Mouse (Mus musculus): Measurements from ENCODE around the gene Sp1.

Gene Sp1

GRCm38 (mm10) chr15:102392520-102392919, 13.4 kb upstream of the Sp1 start:
- no peak for TF ChIP-seq NANOG (IDR thresholded peaks at IDR 0.05; ENCODE audit: borderline replicate concordance, low read length)
- no peak for TF ChIP-seq POU5F1 (IDR thresholded peaks at IDR 0.05; ENCODE audit: borderline replicate concordance, low read length)
- TF ChIP-seq CTCF (conservative IDR thresholded peaks at IDR 0.05; ENCODE audit: low read length): no peak
- Histone ChIP-seq H3K9me3 (ENCODE audit: low read length) (no peaks in the 10 kb centered on the region), H3K4me1 (replicated peaks; ENCODE audit: low read depth, low read length) (peaks cover 87% of the 10 kb centered on the region), H3K36me3 (ENCODE audit: insufficient read depth, low read length) (no peaks in the 10 kb centered on the region), H3K27me3 (ENCODE audit: insufficient read depth, low read length) (no peaks in the 10 kb centered on the region), H3K4me3 (replicated peaks; ENCODE audit: low read length) (no peak overlapping the region)

GRCm38 (mm10) chr15:102393584-102394014, 12.3 kb upstream of the Sp1 start:
- H3K4me3 ChIP-seq (replicated peaks; ENCODE audit: low read length): no peak overlapping the region; the same call in 1 of the 2 replicates
- H3K27me3 ChIP-seq (ENCODE audit: insufficient read depth, low read length): no peaks in the 10 kb centered on the region
- H3K36me3 ChIP-seq (ENCODE audit: insufficient read depth, low read length): no peaks in the 10 kb centered on the region
- TF ChIP-seq CTCF (conservative IDR thresholded peaks at IDR 0.05; ENCODE audit: low read length) (no peak), NANOG (IDR thresholded peaks at IDR 0.05; ENCODE audit: borderline replicate concordance, low read length) (no peak), POU5F1 (IDR thresholded peaks at IDR 0.05; ENCODE audit: borderline replicate concordance, low read length) (no peak)
- H3K4me1 ChIP-seq (replicated peaks; ENCODE audit: low read depth, low read length): peaks cover 95% of the 10 kb centered on the region
- no peaks in the 10 kb centered on the region for H3K9me3 ChIP-seq (ENCODE audit: low read length)

- Histone ChIP-seq H3K36me3 (ENCODE audit: insufficient read depth, low read length) (no peaks in the 10 kb centered on the region), H3K4me3 (replicated peaks; ENCODE audit: low read length) (peak overlapping the region; percentile 61), H3K4me1 (replicated peaks; ENCODE audit: low read depth, low read length) (peaks cover 87% of the 10 kb centered on the region), H3K9me3 (ENCODE audit: low read length) (no peaks in the 10 kb centered on the region), H3K27me3 (ENCODE audit: insufficient read depth, low read length) (no peaks in the 10 kb centered on the region)
- TF ChIP-seq NANOG (IDR thresholded peaks at IDR 0.05; ENCODE audit: borderline replicate concordance, low read length) (no peak), POU5F1 (IDR thresholded peaks at IDR 0.05; ENCODE audit: borderline replicate concordance, low read length) (no peak), CTCF (conservative IDR thresholded peaks at IDR 0.05; ENCODE audit: low read length) (no peak)
Observed at GRCm38 (mm10) chr15:102395061-102395460, 10.9 kb upstream of the Sp1 start.

GRCm38 (mm10) chr15:102398629-102399028, 7.3 kb upstream of the Sp1 start:
- Histone ChIP-seq H3K4me1 (replicated peaks; ENCODE audit: low read depth, low read length) (peaks cover 89% of the 10 kb centered on the region), H3K36me3 (ENCODE audit: insufficient read depth, low read length) (no peaks in the 10 kb centered on the region), H3K27me3 (ENCODE audit: insufficient read depth, low read length) (no peaks in the 10 kb centered on the region), H3K4me3 (replicated peaks; ENCODE audit: low read length) (peak overlapping the region; percentile 75), H3K9me3 (ENCODE audit: low read length) (no peaks in the 10 kb centered on the region)
- no peak for TF ChIP-seq CTCF (conservative IDR thresholded peaks at IDR 0.05; ENCODE audit: low read length)
- no peak for TF ChIP-seq NANOG (IDR thresholded peaks at IDR 0.05; ENCODE audit: borderline replicate concordance, low read length)
- no peak for TF ChIP-seq POU5F1 (IDR thresholded peaks at IDR 0.05; ENCODE audit: borderline replicate concordance, low read length)

- Histone ChIP-seq H3K36me3 (ENCODE audit: insufficient read depth, low read length) (no peaks in the 10 kb centered on the region), H3K4me1 (replicated peaks; ENCODE audit: low read depth, low read length) (peaks cover 88% of the 10 kb centered on the region), H3K27me3 (ENCODE audit: insufficient read depth, low read length) (no peaks in the 10 kb centered on the region), H3K4me3 (replicated peaks; ENCODE audit: low read length) (peak overlapping the region; percentile 75), H3K9me3 (ENCODE audit: low read length) (no peaks in the 10 kb centered on the region)
- TF ChIP-seq NANOG (IDR thresholded peaks at IDR 0.05; ENCODE audit: borderline replicate concordance, low read length): peak; percentile 27; the same call in 1 of the 2 replicates
- TF ChIP-seq POU5F1 (IDR thresholded peaks at IDR 0.05; ENCODE audit: borderline replicate concordance, low read length): no peak
Observed at GRCm38 (mm10) chr15:102399229-102400221, 6.4 kb upstream of the Sp1 start.

GRCm38 (mm10) chr15:102400476-102401045, 5.4 kb upstream of the Sp1 start:
- no peak for TF ChIP-seq CTCF (conservative IDR thresholded peaks at IDR 0.05; ENCODE audit: low read length)
- TF ChIP-seq POU5F1 (IDR thresholded peaks at IDR 0.05; ENCODE audit: borderline replicate concordance, low read length): no peak
- TF ChIP-seq NANOG (IDR thresholded peaks at IDR 0.05; ENCODE audit: borderline replicate concordance, low read length): no peak
- peak overlapping the region; percentile 75 for H3K4me3 ChIP-seq (replicated peaks; ENCODE audit: low read length)
- H3K9me3 ChIP-seq (ENCODE audit: low read length): no peaks in the 10 kb centered on the region
- H3K4me1 ChIP-seq (replicated peaks; ENCODE audit: low read depth, low read length): peaks cover 81% of the 10 kb centered on the region
- no peaks in the 10 kb centered on the region for H3K27me3 ChIP-seq (ENCODE audit: insufficient read depth, low read length)
- no peaks in the 10 kb centered on the region for H3K36me3 ChIP-seq (ENCODE audit: insufficient read depth, low read length)

GRCm38 (mm10) chr15:102401278-102401677, 4.7 kb upstream of the Sp1 start:
- H3K4me1 ChIP-seq (replicated peaks; ENCODE audit: low read depth, low read length): peaks cover 74% of the 10 kb centered on the region
- TF ChIP-seq CTCF (conservative IDR thresholded peaks at IDR 0.05; ENCODE audit: low read length) (no peak), NANOG (IDR thresholded peaks at IDR 0.05; ENCODE audit: borderline replicate concordance, low read length) (peak; percentile 71)
- H3K4me3 ChIP-seq (replicated peaks; ENCODE audit: low read length): peak overlapping the region; percentile 17
- H3K36me3 ChIP-seq (ENCODE audit: insufficient read depth, low read length): no peaks in the 10 kb centered on the region
- no peaks in the 10 kb centered on the region for H3K27me3 ChIP-seq (ENCODE audit: insufficient read depth, low read length)
- H3K9me3 ChIP-seq (ENCODE audit: low read length): no peaks in the 10 kb centered on the region

GRCm38 (mm10) chr15:102402210-102402609, 3.7 kb upstream of the Sp1 start:
- H3K36me3 ChIP-seq (ENCODE audit: insufficient read depth, low read length): peaks cover 2% of the 10 kb centered on the region
- TF ChIP-seq NANOG (IDR thresholded peaks at IDR 0.05; ENCODE audit: borderline replicate concordance, low read length) (no peak), CTCF (conservative IDR thresholded peaks at IDR 0.05; ENCODE audit: low read length) (no peak), POU5F1 (IDR thresholded peaks at IDR 0.05; ENCODE audit: borderline replicate concordance, low read length) (no peak)
- no peaks in the 10 kb centered on the region for H3K9me3 ChIP-seq (ENCODE audit: low read length)
- peak overlapping the region; percentile 17; the same call in 1 of the 2 replicates for H3K4me3 ChIP-seq (replicated peaks; ENCODE audit: low read length)
- peaks cover 69% of the 10 kb centered on the region for H3K4me1 ChIP-seq (replicated peaks; ENCODE audit: low read depth, low read length)
- no peaks in the 10 kb centered on the region for H3K27me3 ChIP-seq (ENCODE audit: insufficient read depth, low read length)

All from E14TG2a.4 (cell line).